Mouse (Mus musculus) neural tube, embryonic 10.5 days (tissue): ENCODE results near the gene Eef1a1.
A peak's percentile ranks its signal among the peaks of the same experiment; 100 is the strongest.
"Not testable (repeated sequence)": the region's sequence is repeated elsewhere in the genome, so short reads cannot be mapped to it uniquely, and the experiment has no call there.

Experiments
- DNase-seq: peaks from one replicate; pipeline ENCODE4 v3.0.0-alpha.2; 2017; ENCODE audit warnings: low spot score; ENCODE audit errors: extremely low spot score

Gene Eef1a1

GRCm38 (mm10) chr9:78508106-78508786 lies 19.3 kb upstream of the Eef1a1 start:
- DNase-seq: no peak

- DNase-seq: no peak
These were observed 17.7 kb upstream of the Eef1a1 start for GRCm38 (mm10) chr9:78506722-78507077.

GRCm38 (mm10) chr9:78506002-78506721 lies 17.2 kb upstream of the Eef1a1 start:
- no peak for DNase-seq

GRCm38 (mm10) chr9:78505223-78505622 lies 16.3 kb upstream of the Eef1a1 start:
- no peak for DNase-seq

GRCm38 (mm10) chr9:78504679-78505078 lies 15.7 kb upstream of the Eef1a1 start:
- DNase-seq: no peak

- no peak for DNase-seq
These were observed 15.2 kb upstream of the Eef1a1 start for GRCm38 (mm10) chr9:78504133-78504532.

- peak; percentile 62 for DNase-seq
These were observed 14.5 kb upstream of the Eef1a1 start for GRCm38 (mm10) chr9:78503223-78504079.

- DNase-seq: no peak
These were observed 12.3 kb upstream of the Eef1a1 start for GRCm38 (mm10) chr9:78501284-78501683.

- DNase-seq: no peak
These were observed 11.4 kb upstream of the Eef1a1 start for GRCm38 (mm10) chr9:78500386-78500785.

- no peak for DNase-seq
These were observed 4.2 kb upstream of the Eef1a1 start for GRCm38 (mm10) chr9:78493171-78493570.

- DNase-seq: no peak
These were observed 3.3 kb upstream of the Eef1a1 start for GRCm38 (mm10) chr9:78492254-78492653.

GRCm38 (mm10) chr9:78491169-78491568 lies 2.2 kb upstream of the Eef1a1 start:
- DNase-seq: no peak

GRCm38 (mm10) chr9:78488021-78488420 lies 930 bp downstream of the Eef1a1 start:
- not testable (repeated sequence) for DNase-seq

- DNase-seq: no peak
These were observed 4.3 kb downstream of the Eef1a1 start for GRCm38 (mm10) chr9:78484660-78485059.

GRCm38 (mm10) chr9:78482386-78482785 lies 6.6 kb downstream of the Eef1a1 start:
- DNase-seq: no peak

GRCm38 (mm10) chr9:78481423-78482331 lies 7.3 kb downstream of the Eef1a1 start:
- DNase-seq: peak; percentile 98

- peak; percentile 75 for DNase-seq
These were observed 8.1 kb downstream of the Eef1a1 start for GRCm38 (mm10) chr9:78480706-78481358.

- DNase-seq: not testable (repeated sequence)
These were observed 8.7 kb downstream of the Eef1a1 start for GRCm38 (mm10) chr9:78480227-78480626.

- not testable (repeated sequence) for DNase-seq
These were observed 9.6 kb downstream of the Eef1a1 start for GRCm38 (mm10) chr9:78479308-78479707.

GRCm38 (mm10) chr9:78478009-78478605 lies 10.8 kb downstream of the Eef1a1 start:
- not testable (repeated sequence) for DNase-seq
